Mouse (Mus musculus) small intestine, adult 2 months (tissue): Measurements from ENCODE around the gene Hoxb3. TPM values are rescaled to one million over a fixed set of nuclear protein-coding genes. Genes with fewer than 3 reads are reported as not detected.

Source experiments
- H3K27ac ChIP-seq: fragments of 200-500 bp; 2 replicates; pipeline ENCODE4 v1.5.1; 2012; ENCODE audit warnings: low read depth, low read length, control low read depth, inconsistent platforms; ENCODE audit not compliant: insufficient read depth
- H3K27me3 ChIP-seq: fragments of 200-500 bp; 2 replicates; pipeline ENCODE4 v1.6.1; 2012; ENCODE audit warnings: mild to moderate bottlenecking, moderate library complexity, low read length, inconsistent platforms; ENCODE audit not compliant: control insufficient read depth, insufficient read depth
- H3K36me3 ChIP-seq: fragments of 200-500 bp; 2 replicates; pipeline ENCODE4 v1.6.1; 2012; ENCODE audit warnings: mild to moderate bottlenecking, low read length, control low read depth, inconsistent platforms; ENCODE audit not compliant: control insufficient read depth, insufficient read depth
- H3K4me1 ChIP-seq: fragments of 200-500 bp; 2 replicates; pipeline ENCODE4 v1.6.1; 2012; ENCODE audit warnings: low read length, inconsistent platforms, mixed read lengths; ENCODE audit not compliant: control insufficient read depth, insufficient read depth, insufficient read length
- H3K4me3 ChIP-seq: fragments of 200-500 bp; 2 replicates; pipeline ENCODE4 v1.5.1; 2012; ENCODE audit warnings: low read depth, mild to moderate bottlenecking, control low read depth, inconsistent platforms, low read length, moderate library complexity
- CTCF ChIP-seq: fragments of 200-500 bp; IDR thresholded peaks from 2 replicates; pipeline ENCODE4 v1.5.1; 2012; ENCODE audit warnings: low read depth, mild to moderate bottlenecking, control low read depth, inconsistent platforms, low read length, moderate library complexity, mixed read lengths; ENCODE audit not compliant: insufficient replicate concordance, insufficient read length; ENCODE audit errors: extremely low read depth
- POLR2A ChIP-seq: fragments of 200-500 bp; IDR thresholded peaks from 2 replicates; pipeline ENCODE4 v1.6.1; 2012; ENCODE audit warnings: low read depth, mild to moderate bottlenecking, control low read depth, inconsistent platforms, low read length, moderate library complexity
- WGBS: fragments of 180-500 bp; shearing (Covaris S2); methylation state at CpG from one replicate; pipeline ENCODE4 v1.1.7; 2018; 5-methylcytosine and 5-hydroxymethylcytosine counted together
- polyA plus RNA-seq: library from polyadenylated mRNA; depleted of rRNA; stranded (reverse); fragments of >200 nt; gene quantifications from 2 replicates; pipeline ENCODE4 v1.2.3, GENCODE M21; 2012; rRNA removed

Hoxb3 gene
- polyA plus RNA-seq, 1 experiment: 5.5 TPM

DNA sequence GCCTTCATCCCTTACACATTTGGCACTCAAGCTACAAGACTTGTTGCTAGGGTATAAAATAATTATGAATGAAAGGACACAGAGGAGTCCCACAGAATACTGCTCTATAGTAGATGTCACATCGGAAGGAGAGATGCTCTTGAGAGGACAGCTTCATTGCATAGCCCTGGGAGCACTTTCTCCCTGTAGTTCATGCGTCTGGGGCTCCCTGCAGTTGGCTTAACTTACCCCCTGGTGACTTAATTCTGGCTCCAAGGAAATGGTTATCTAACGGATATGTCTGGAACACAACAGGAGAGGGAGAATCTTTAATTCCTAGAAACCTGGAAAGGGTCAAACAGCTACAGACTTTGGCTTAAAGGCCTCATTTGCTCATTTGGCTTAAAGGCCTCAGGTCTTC is 48.6 kb downstream of the Hoxb3 start:
- 68% methylated on average over 3 of the region's 3 CpGs for WGBS
- H3K4me3 ChIP-seq: no peak overlapping the region
- no peak for TF ChIP-seq POLR2A
- TF ChIP-seq CTCF: no peak
- H3K4me1 ChIP-seq: no peaks in the 10 kb centered on the region
- peaks cover 8% of the 10 kb centered on the region for H3K27me3 ChIP-seq
- no peak overlapping the region for H3K27ac ChIP-seq
- no peaks in the 10 kb centered on the region for H3K36me3 ChIP-seq

DNA sequence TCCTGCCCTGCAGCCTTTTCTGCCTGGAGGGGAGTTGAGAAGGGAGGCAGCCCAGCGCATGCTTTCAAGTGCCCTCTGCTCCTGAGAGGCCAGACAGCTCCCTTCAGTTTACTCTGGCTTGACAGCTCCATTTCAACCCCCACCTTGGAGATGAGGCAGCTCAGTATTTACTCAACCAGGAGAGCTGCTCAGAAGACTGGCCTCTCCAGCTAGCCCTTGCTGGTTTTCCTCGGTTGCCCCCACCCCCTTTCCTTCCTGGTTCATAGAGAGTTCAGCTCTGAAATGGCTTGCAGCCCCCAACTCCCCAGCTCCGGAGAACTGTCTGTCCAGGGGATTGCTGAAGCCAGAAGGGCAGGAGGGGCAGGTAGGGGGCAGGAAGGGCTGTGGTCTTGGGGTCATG is 49.4 kb downstream of the Hoxb3 start:
- Histone ChIP-seq H3K4me3 (no peak overlapping the region), H3K4me1 (no peaks in the 10 kb centered on the region), H3K27ac (no peak overlapping the region), H3K36me3 (no peaks in the 10 kb centered on the region), H3K27me3 (peaks cover 8% of the 10 kb centered on the region)
- WGBS: 30% methylated on average over 3 of the region's 3 CpGs
- TF ChIP-seq POLR2A (no peak), CTCF (no peak)

DNA sequence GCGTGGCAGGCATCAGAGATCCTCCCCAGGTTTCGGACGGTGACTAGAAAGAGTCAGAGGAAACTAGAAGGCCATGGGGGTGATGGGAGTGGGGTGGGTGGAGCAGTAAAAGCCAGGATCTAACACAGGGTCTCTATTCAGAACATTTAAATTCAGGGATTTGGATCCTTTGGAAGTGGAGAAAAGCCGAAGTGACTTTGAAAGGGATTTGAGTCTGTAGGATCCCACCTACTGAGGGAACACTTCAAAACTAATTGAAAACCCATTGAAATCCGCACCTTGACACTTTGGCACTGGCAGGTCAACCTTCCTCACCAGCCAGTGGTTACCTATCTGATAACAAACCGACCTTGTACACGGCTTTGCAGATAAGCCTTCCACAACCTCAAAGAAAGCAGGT is 51.7 kb downstream of the Hoxb3 start:
- TF ChIP-seq CTCF: no peak
- no peak for TF ChIP-seq POLR2A
- Histone ChIP-seq H3K36me3 (no peaks in the 10 kb centered on the region), H3K27me3 (no peaks in the 10 kb centered on the region; the same call in none of the 2 replicates), H3K4me3 (no peak overlapping the region), H3K27ac (no peak overlapping the region), H3K4me1 (no peaks in the 10 kb centered on the region)
- WGBS: 47% methylated on average over 7 of the region's 7 CpGs

DNA sequence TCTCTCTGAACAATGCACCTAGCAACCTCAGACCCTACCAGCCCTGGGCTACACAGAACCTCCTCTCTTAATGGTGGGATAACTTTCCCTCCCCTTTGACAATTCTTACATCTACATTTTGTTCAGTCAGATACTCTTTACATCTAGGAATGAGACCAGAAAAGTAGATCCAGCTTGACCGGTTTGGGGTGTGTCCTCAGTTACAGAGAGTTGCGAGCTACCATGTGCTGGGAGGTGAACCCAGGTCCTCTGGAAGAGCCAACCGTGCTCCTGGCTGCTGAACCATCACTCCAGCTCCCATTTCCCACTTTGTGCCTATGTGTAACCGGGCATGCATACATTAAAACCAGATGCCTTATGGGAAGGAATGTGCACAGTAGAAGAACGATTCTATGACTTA is 60.3 kb downstream of the Hoxb3 start:
- H3K4me3 ChIP-seq: no peak overlapping the region
- 41% methylated on average over 5 of the region's 5 CpGs for WGBS
- TF ChIP-seq CTCF (no peak), POLR2A (no peak)
- peaks cover 5% of the 10 kb centered on the region; the same call in 1 of the 2 replicates for H3K27me3 ChIP-seq
- no peak overlapping the region for H3K27ac ChIP-seq
- H3K36me3 ChIP-seq: no peaks in the 10 kb centered on the region
- no peaks in the 10 kb centered on the region for H3K4me1 ChIP-seq

DNA sequence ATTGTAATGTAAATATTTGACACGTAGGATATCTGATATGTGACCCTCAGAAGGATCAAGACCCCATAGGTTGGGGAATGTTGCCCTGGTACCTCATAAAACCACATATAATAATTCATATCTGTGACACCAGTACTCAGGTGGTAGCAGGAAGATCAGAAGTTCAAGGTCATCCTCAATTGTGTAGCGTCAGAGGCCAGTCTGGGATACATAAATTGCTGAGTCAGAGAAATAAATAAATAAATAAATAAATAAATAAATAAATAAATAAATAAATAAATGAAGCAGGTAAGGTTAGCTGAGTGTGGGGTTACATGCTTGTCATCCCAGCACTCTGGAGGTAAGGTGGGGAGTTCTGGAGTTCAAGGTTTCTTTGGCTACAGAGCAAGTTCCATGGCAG is 64.5 kb downstream of the Hoxb3 start:
- Histone ChIP-seq H3K4me1 (no peaks in the 10 kb centered on the region), H3K36me3 (no peaks in the 10 kb centered on the region), H3K27ac (no peak overlapping the region), H3K4me3 (no peak overlapping the region), H3K27me3 (no peaks in the 10 kb centered on the region)
- WGBS: 69% methylated on average over 2 of the region's 2 CpGs
- TF ChIP-seq POLR2A: no peak
- TF ChIP-seq CTCF: no peak

DNA sequence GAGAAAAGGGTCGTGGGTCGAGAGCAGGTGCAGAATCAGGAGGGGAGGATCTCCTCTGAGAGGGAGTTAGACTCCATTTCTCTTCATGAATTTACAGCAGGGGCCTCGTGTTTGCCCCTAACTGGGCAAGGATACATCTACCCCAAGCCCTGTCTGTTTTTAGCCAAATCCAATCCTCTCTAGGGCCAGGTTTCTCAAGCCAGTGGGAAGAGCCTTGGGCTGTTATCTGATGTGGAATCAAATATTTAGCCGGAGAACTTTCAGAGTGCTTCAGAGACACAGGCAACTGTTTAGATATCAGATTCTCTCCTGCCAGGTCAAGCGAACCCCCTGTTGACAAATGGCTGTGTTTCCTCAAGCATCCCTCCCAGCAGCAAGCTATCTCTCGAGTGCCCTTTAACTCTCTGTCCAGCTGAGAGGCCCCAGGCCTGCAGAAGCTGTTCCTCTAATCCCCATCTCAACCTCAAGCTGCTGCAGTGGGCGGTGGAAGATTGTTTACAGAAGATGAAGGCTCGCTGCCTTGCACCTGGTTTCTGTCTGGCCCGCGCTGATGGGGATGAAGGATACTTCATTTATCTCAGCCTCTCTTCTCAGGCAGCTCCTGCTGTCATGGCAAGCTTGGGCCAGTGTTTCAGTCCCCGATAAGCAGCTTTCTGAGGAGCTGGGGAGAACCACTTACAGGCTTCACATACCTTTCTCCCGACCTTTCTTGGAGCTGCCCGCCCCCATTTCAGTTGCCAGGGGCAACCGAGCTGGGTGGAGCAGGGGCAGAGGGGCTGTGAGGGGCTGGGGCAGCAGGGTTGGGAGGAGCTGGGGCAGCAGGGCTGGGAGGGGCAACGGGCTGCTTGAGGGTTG is 73.9 kb downstream of the Hoxb3 start:
- H3K4me1 ChIP-seq: peaks cover 6% of the 10 kb centered on the region
- H3K27me3 ChIP-seq: no peaks in the 10 kb centered on the region
- no peak overlapping the region for H3K4me3 ChIP-seq
- no peak overlapping the region for H3K27ac ChIP-seq
- no peaks in the 10 kb centered on the region for H3K36me3 ChIP-seq
- WGBS: 32% methylated on average over 15 of the region's 15 CpGs
- TF ChIP-seq CTCF (no peak), POLR2A (no peak)

Other genes with a start within 250 kb of the Hoxb3 start
- gene Atp5g1, start 247.7 kb upstream of the Hoxb3 start, polyA plus RNA-seq: 732 and 1,031 TPM in 2 replicates
- not detected in 2 replicates for gene Calcoco2, start 211.4 kb upstream of the Hoxb3 start, polyA plus RNA-seq
- 0.11 TPM in 1 of 2 replicates, not detected in the other for gene Ttll6, start 189.5 kb upstream of the Hoxb3 start, polyA plus RNA-seq
- gene Hoxb13, start 129.0 kb upstream of the Hoxb3 start, polyA plus RNA-seq: 0.11 and 0.25 TPM in 2 replicates
- 0.14 TPM in 1 of 2 replicates, not detected in the other for gene Hoxb9, start 51.9 kb upstream of the Hoxb3 start, polyA plus RNA-seq
- gene Hoxb8, start 41.4 kb upstream of the Hoxb3 start, polyA plus RNA-seq: 0.38 and 5.3 TPM in 2 replicates
- 0.17 and 1.5 TPM in 2 replicates for gene Hoxb7, start 36.7 kb upstream of the Hoxb3 start, polyA plus RNA-seq
- 1.0 and 8.3 TPM in 2 replicates for gene Hoxb6, start 30.9 kb upstream of the Hoxb3 start, polyA plus RNA-seq
- gene Hoxb5, start 20.0 kb upstream of the Hoxb3 start, polyA plus RNA-seq: 1.8 and 3.2 TPM in 2 replicates
- 1.4 and 2.9 TPM in 2 replicates for gene Hoxb4, start 5.1 kb upstream of the Hoxb3 start, polyA plus RNA-seq
- gene Hoxb2, start 27.2 kb downstream of the Hoxb3 start, polyA plus RNA-seq: 9.9 TPM in 2 replicates
- not detected in 2 replicates for gene Hoxb1, start 42.4 kb downstream of the Hoxb3 start, polyA plus RNA-seq
- 1.7 and 3.0 TPM in 2 replicates for gene Skap1, start 141.3 kb downstream of the Hoxb3 start, polyA plus RNA-seq